Mouse (Mus musculus) kidney, adult 2 months (tissue): Measurements from ENCODE around the gene Sdk1.

Experiments used
- CTCF ChIP-seq: fragments of 200-500 bp; conservative IDR thresholded peaks from 2 replicates; pipeline ENCODE4 v1.5.1; 2011; ENCODE audit warnings: low read depth, mild to moderate bottlenecking, control low read depth, low read length, moderate library complexity, mixed read lengths; ENCODE audit not compliant: insufficient read depth, insufficient read length
- POLR2A ChIP-seq: fragments of 200-500 bp; IDR thresholded peaks from one replicate; pipeline ENCODE4 v1.6.1; 2011; ENCODE audit warnings: low read depth, low read length, control low read depth

DNA sequence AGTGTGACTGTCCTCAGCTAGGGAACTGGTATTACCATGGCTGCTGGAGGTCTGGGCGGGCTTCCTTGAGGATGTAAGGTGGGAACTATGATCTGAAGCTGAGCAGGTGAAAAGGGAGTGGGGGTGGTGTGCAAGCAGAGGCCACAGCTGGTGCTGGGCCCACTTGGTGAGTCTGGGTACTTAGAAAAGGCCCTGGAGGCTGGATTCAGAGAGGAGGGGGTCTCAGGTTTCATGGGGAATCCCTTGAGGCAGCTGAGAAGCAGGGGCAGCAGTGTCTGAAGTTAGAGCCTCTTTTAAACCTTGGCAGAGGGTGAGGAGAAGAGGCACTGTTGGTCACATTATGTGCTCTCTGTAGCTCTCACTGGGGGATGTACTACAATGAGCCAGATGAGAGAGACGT, 163.4 kb downstream of the Sdk1 start:
- TF ChIP-seq CTCF (no peak), POLR2A (no peak)
